Mouse (Mus musculus): ENCODE measurements around the gene Map3k4. TPM values are rescaled to one million over a fixed set of nuclear protein-coding genes. Genes with fewer than 3 reads are reported as not detected.

Map3k4 gene
- total RNA-seq, 2 experiments from 2014 or later, result 15.4 to 22.5 TPM

- DNase-seq, result no peak
- intact Hi-C loops (cut with DNase I; ENCODE audit: low total_unique reads), result no loop called here
Measured at GRCm38 (mm10) chr17:12276496-12277200, 41.9 kb downstream of the Map3k4 start.

- DNase-seq, result no peak
- intact Hi-C loops (cut with DNase I; ENCODE audit: low total_unique reads), result no loop called here
Measured at GRCm38 (mm10) chr17:12275756-12276155, 42.8 kb downstream of the Map3k4 start.

- intact Hi-C loops (cut with DNase I; ENCODE audit: low total_unique reads), result no loop called here
- no peak for DNase-seq
Measured at GRCm38 (mm10) chr17:12273032-12273431, 45.6 kb downstream of the Map3k4 start.

GRCm38 (mm10) chr17:12271805-12272204 lies 46.8 kb downstream of the Map3k4 start:
- intact Hi-C loops (cut with DNase I; ENCODE audit: low total_unique reads), result no loop called here
- no peak for DNase-seq

- intact Hi-C loops (cut with DNase I; ENCODE audit: low total_unique reads), result loop anchor here (5.0 kb wide), 1 partner anchor 99 kb away; no protein-coding TSS in a partner anchor
- peak; percentile 54 for DNase-seq
Measured at GRCm38 (mm10) chr17:12268538-12268937, 50.1 kb downstream of the Map3k4 start.

- no peak for DNase-seq
- intact Hi-C loops (cut with DNase I; ENCODE audit: low total_unique reads), result loop anchor here (5.0 kb wide), 1 partner anchor 99 kb away; no protein-coding TSS in a partner anchor
Measured at GRCm38 (mm10) chr17:12268091-12268490, 50.5 kb downstream of the Map3k4 start.

GRCm38 (mm10) chr17:12265969-12266925 lies 52.3 kb downstream of the Map3k4 start:
- intact Hi-C loops (cut with DNase I; ENCODE audit: low total_unique reads), result loop anchor here (5.0 kb wide), 1 partner anchor 101 kb away; no protein-coding TSS in a partner anchor
- peak; percentile 54 for DNase-seq

- DNase-seq, result no peak
- intact Hi-C loops (cut with DNase I; ENCODE audit: low total_unique reads), result no loop called here
Measured at GRCm38 (mm10) chr17:12264293-12264692, 54.3 kb downstream of the Map3k4 start.

- intact Hi-C loops (cut with DNase I; ENCODE audit: low total_unique reads), result no loop called here
- DNase-seq, result no peak
Measured at GRCm38 (mm10) chr17:12263787-12264186, 54.8 kb downstream of the Map3k4 start.

GRCm38 (mm10) chr17:12262851-12263250 lies 55.7 kb downstream of the Map3k4 start:
- intact Hi-C loops (cut with DNase I; ENCODE audit: low total_unique reads), result no loop called here
- DNase-seq, result no peak

- no peak for DNase-seq
- intact Hi-C loops (cut with DNase I; ENCODE audit: low total_unique reads), result no loop called here
Measured at GRCm38 (mm10) chr17:12261887-12262286, 56.7 kb downstream of the Map3k4 start.

- intact Hi-C loops (cut with DNase I; ENCODE audit: low total_unique reads), result no loop called here
- DNase-seq, result no peak
Measured at GRCm38 (mm10) chr17:12261376-12261775, 57.2 kb downstream of the Map3k4 start.

- intact Hi-C loops (cut with DNase I; ENCODE audit: low total_unique reads), result no loop called here
- no peak for DNase-seq
Measured at GRCm38 (mm10) chr17:12259957-12260356, 58.6 kb downstream of the Map3k4 start.

GRCm38 (mm10) chr17:12258517-12258916 lies 60.1 kb downstream of the Map3k4 start:
- no peak for DNase-seq
- intact Hi-C loops (cut with DNase I; ENCODE audit: low total_unique reads), result no loop called here

- intact Hi-C loops (cut with DNase I; ENCODE audit: low total_unique reads), result no loop called here
- no peak for DNase-seq
Measured at GRCm38 (mm10) chr17:12256142-12256541, 62.5 kb downstream of the Map3k4 start.

GRCm38 (mm10) chr17:12250581-12250980 lies 68.0 kb downstream of the Map3k4 start:
- DNase-seq, result no peak
- intact Hi-C loops (cut with DNase I; ENCODE audit: low total_unique reads), result no loop called here

- intact Hi-C loops (cut with DNase I; ENCODE audit: low total_unique reads), result no loop called here
- no peak for DNase-seq
Measured at GRCm38 (mm10) chr17:12249783-12250504, 68.7 kb downstream of the Map3k4 start.

- DNase-seq, result no peak
- intact Hi-C loops (cut with DNase I; ENCODE audit: low total_unique reads), result no loop called here
Measured at GRCm38 (mm10) chr17:12240701-12241100, 77.9 kb downstream of the Map3k4 start.

- no peak for DNase-seq
- intact Hi-C loops (cut with DNase I; ENCODE audit: low total_unique reads), result no loop called here
Measured at GRCm38 (mm10) chr17:12232724-12233123, 85.9 kb downstream of the Map3k4 start.

- no peak for DNase-seq
- intact Hi-C loops (cut with DNase I; ENCODE audit: low total_unique reads), result no loop called here
Measured at GRCm38 (mm10) chr17:12231087-12231486, 87.5 kb downstream of the Map3k4 start.
